Mouse (Mus musculus): ENCODE measurements around the gene Uggt1.

Gene Uggt1

GRCm38 (mm10) chr1:36112665-36113064, 131.9 kb downstream of the Uggt1 start:
- no peak for DNase-seq

GRCm38 (mm10) chr1:36109987-36110386, 134.5 kb downstream of the Uggt1 start:
- no peak for DNase-seq

GRCm38 (mm10) chr1:36105917-36106706, 138.4 kb downstream of the Uggt1 start:
- DNase-seq = no peak

GRCm38 (mm10) chr1:36100371-36100770, 144.1 kb downstream of the Uggt1 start:
- no peak for DNase-seq

GRCm38 (mm10) chr1:36098432-36098831, 146.1 kb downstream of the Uggt1 start:
- DNase-seq = no peak

GRCm38 (mm10) chr1:36095423-36096272, 148.9 kb downstream of the Uggt1 start:
- peak; percentile 77 to 85 for DNase-seq

GRCm38 (mm10) chr1:36093741-36094140, 150.8 kb downstream of the Uggt1 start:
- DNase-seq = no peak

- DNase-seq = no peak
These were observed 153.3 kb downstream of the Uggt1 start for GRCm38 (mm10) chr1:36091246-36091645.

- DNase-seq = no peak
These were observed 153.8 kb downstream of the Uggt1 start for GRCm38 (mm10) chr1:36090722-36091110.

All from cerebellum, postnatal 10 days (tissue).